Mouse (Mus musculus): ENCODE results near the gene Cand1. TPM values are rescaled to one million over a fixed set of nuclear protein-coding genes. Genes with fewer than 3 reads are reported as not detected.

The Cand1 gene
- polyA plus RNA-seq (2012; rRNA removed), result 16.0 and 17.6 TPM in 2 replicates

GRCm38 (mm10) chr10:119239969-119240721 is at the start of gene Cand1:
Gene Cand1 (minus strand): TSS chr10:119240055.

Other genes starting within 250 kb of the Cand1 start
- 0.27 and 0.47 TPM in 2 replicates for gene Grip1, start 213.8 kb upstream of the Cand1 start, polyA plus RNA-seq (2012; rRNA removed)